Mouse (Mus musculus) spleen, adult 10 weeks (tissue): ENCODE data around the gene Ripk1. TPM values are rescaled to one million over a fixed set of nuclear protein-coding genes. Genes with fewer than 3 reads are reported as not detected.

Source experiments
- polyA plus RNA-seq: library from polyadenylated mRNA; stranded (reverse); fragments of 350-450 nt; fragmentation: Illumina TruSeq; extraction: RNeasy Lipid Tissue Mini Kit (QIAGEN cat#74804); gene quantifications from one replicate; pipeline ENCODE4 v1.2.3, GENCODE M21; 2015; ENCODE audit warnings: low replicate concordance; ENCODE audit not compliant: insufficient read depth

Ripk1 gene
- 46.1 TPM for polyA plus RNA-seq

GRCm38 (mm10) chr13:34002058-34003006, at the start of gene Ripk1, which contains the start of gene Serpinb6a:
Ripk1 (plus strand) TSS chr13:34002363.
Serpinb6a (minus strand) TSS chr13:34002794.

GRCm38 (mm10) chr13:33964206-33965046, 37.7 kb upstream of the Ripk1 start, which contains the start of gene Nqo2:
Nqo2 (plus strand) TSS chr13:33964687.

GRCm38 (mm10) chr13:34037172-34038055, 35.3 kb downstream of the Ripk1 start, which contains the start of gene Bphl:
Bphl (plus strand) TSS chr13:34037597.

GRCm38 (mm10) chr13:34077492-34078271, 75.5 kb downstream of the Ripk1 start, which contains the start of gene Tubb2a:
Tubb2a (minus strand) TSS chr13:34078007.

Other genes with a start within 250 kb of the Ripk1 start
- gene Serpinb6e, start 159.0 kb upstream of the Ripk1 start, polyA plus RNA-seq, result not detected
- gene Serpinb6c, start 96.7 kb upstream of the Ripk1 start, polyA plus RNA-seq, result not detected
- 19.2 TPM for gene Nqo2, start 37.7 kb upstream of the Ripk1 start, polyA plus RNA-seq
- 170 TPM for gene Serpinb6a, start 431 bp downstream of the Ripk1 start, polyA plus RNA-seq
- gene Bphl, start 35.2 kb downstream of the Ripk1 start, polyA plus RNA-seq, result 27.0 TPM
- 18.2 TPM for gene Tubb2a, start 75.6 kb downstream of the Ripk1 start, polyA plus RNA-seq
- 6.1 TPM for gene Tubb2b, start 128.1 kb downstream of the Ripk1 start, polyA plus RNA-seq
- gene Psmg4, start 160.6 kb downstream of the Ripk1 start, polyA plus RNA-seq, result 27.1 TPM